Mouse (Mus musculus) liver, postnatal 0 days (tissue): ENCODE results near the gene Hap1.

Source experiments
- CTCF ChIP-seq: sonication (generic); IDR thresholded peaks from 2 replicates; pipeline ENCODE4 v1.5.1; 2016; ENCODE audit warnings: antibody characterized with exemption, low read depth
- EP300 ChIP-seq: IDR thresholded peaks from 2 replicates; pipeline ENCODE4 v1.6.1; 2016; ENCODE audit warnings: antibody characterized with exemption, low read depth, mild to moderate bottlenecking

DNA sequence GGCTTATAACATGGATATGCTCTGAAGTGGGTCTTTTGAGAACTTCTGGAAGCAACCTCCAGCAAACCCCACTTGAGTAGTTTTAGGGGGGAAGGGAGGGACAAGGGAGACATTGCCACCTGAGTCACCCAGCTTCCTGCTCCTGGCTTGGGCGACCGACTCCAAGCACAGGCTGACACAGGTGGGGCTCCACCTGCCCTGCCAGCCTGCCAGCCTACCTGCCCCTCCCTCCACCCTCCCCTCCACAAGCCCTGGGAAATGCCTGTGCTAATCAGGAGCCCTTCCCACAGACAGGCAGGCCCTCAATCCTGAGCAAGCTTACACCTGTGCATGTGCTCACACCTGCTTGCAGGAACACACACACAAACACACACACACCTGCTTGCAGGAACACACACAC is 46.8 kb upstream of the Hap1 start:
- no peak for TF ChIP-seq CTCF
- no peak for TF ChIP-seq EP300
